Mouse (Mus musculus): ENCODE data around the gene Ampd2. TPM values are rescaled to one million over a fixed set of nuclear protein-coding genes. Genes with fewer than 3 reads are reported as not detected.

Gene Ampd2
- polyA plus RNA-seq, 1 experiment from 2014 or later, result 44.9 TPM

DNA sequence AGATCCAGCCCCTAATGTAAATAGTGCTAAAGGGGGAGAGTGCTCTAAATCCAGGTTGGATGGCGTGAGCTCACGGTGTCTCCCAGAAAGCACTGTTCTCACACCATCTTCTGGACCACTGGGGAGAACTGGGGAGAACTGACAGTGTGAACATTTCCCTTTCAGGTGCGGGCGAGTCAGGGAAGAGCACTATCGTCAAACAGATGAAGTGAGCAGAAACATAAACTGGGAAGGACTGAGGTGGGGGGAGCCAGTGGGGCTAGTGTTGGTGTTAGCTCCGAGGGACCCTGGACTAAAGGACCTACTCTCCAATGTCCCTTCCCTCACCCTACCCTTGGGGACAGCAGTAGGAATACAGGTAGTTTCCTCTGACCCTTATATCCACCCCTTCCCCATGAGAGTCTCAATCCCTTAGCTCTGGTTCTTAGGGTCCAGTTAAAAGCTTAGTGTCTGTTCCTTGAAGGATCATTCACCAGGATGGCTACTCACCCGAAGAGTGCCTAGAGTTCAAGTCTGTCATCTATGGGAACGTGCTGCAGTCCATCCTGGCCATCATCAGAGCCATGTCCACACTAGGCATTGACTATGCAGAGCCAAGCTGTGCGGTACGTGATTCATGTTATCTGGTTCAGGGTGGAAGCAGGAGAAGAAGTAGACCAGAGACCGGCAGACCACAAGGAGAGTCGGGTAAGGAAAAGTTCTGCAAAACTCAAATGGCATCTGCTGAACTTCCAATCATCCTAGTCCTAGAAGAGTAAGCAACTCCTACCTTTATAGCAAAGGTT lies 8.7 kb upstream of the Ampd2 start:
- Histone ChIP-seq H3K9me3 (replicated peaks) (no peaks in the 10 kb centered on the region), H3K9ac (no peak overlapping the region), H3K4me3 (replicated peaks) (no peak overlapping the region), H3K27ac (replicated peaks) (no peak overlapping the region), H3K4me2 (replicated peaks) (no peak overlapping the region), H3K27me3 (no peaks in the 10 kb centered on the region), H3K36me3 (no peaks in the 10 kb centered on the region), H3K4me1 (peaks cover 2% of the 10 kb centered on the region)
- 92% methylated on average over 12 of the region's 12 CpGs for WGBS
- ATAC-seq (ENCODE audit: insufficient number of reproducible peaks, low FRiP score, low TSS enrichment, low read depth), result no peak

GRCm38 (mm10) chr3:108094146-108094545 lies 7.7 kb upstream of the Ampd2 start:
- no peak overlapping the region for H3K4me3 ChIP-seq (replicated peaks)
- H3K27me3 ChIP-seq, result no peaks in the 10 kb centered on the region
- no peak overlapping the region for H3K9ac ChIP-seq
- 89% methylated on average over 1 of the region's 1 CpGs for WGBS
- ATAC-seq (ENCODE audit: insufficient number of reproducible peaks, low FRiP score, low TSS enrichment, low read depth), result no peak
- H3K9me3 ChIP-seq (replicated peaks), result no peaks in the 10 kb centered on the region
- H3K27ac ChIP-seq (replicated peaks), result no peak overlapping the region
- no peaks in the 10 kb centered on the region for H3K36me3 ChIP-seq
- no peak overlapping the region for H3K4me2 ChIP-seq (replicated peaks)
- H3K4me1 ChIP-seq, result peaks cover 12% of the 10 kb centered on the region

- ATAC-seq (ENCODE audit: insufficient number of reproducible peaks, low FRiP score, low TSS enrichment, low read depth), result no peak
- H3K27ac ChIP-seq (replicated peaks), result no peak overlapping the region
- H3K4me3 ChIP-seq (replicated peaks), result no peak overlapping the region
- no peak overlapping the region for H3K4me2 ChIP-seq (replicated peaks)
- H3K9ac ChIP-seq, result no peak overlapping the region
- no peaks in the 10 kb centered on the region for H3K27me3 ChIP-seq
- H3K9me3 ChIP-seq (replicated peaks), result no peaks in the 10 kb centered on the region
- H3K4me1 ChIP-seq, result peaks cover 18% of the 10 kb centered on the region
- WGBS, result 55% methylated on average over 6 of the region's 6 CpGs
- H3K36me3 ChIP-seq, result no peaks in the 10 kb centered on the region
These were observed 6.9 kb upstream of the Ampd2 start for GRCm38 (mm10) chr3:108093306-108093705.

- H3K9ac ChIP-seq, result no peak within 1 kb of the TSS
- H3K4me3 ChIP-seq (replicated peaks), result no peak within 1 kb of the TSS
- peaks cover 19% of the 10 kb centered on the region for H3K4me1 ChIP-seq
- 70% methylated on average over 15 of the region's 15 CpGs for WGBS
- H3K27ac ChIP-seq (replicated peaks), result no peak within 1 kb of the TSS
- H3K27me3 ChIP-seq, result no peaks in the 10 kb centered on the region
- no peaks in the 10 kb centered on the region for H3K36me3 ChIP-seq
- no peaks in the 10 kb centered on the region for H3K9me3 ChIP-seq (replicated peaks)
- no peak for ATAC-seq (ENCODE audit: insufficient number of reproducible peaks, low FRiP score, low TSS enrichment, low read depth)
- no peak within 1 kb of the TSS for H3K4me2 ChIP-seq (replicated peaks)
These were observed 6.2 kb upstream of the Ampd2 start, which contains the start of gene Gnat2 for GRCm38 (mm10) chr3:108092536-108093115. TSS of gene Gnat2 (plus strand) at chr3:108092789.

GRCm38 (mm10) chr3:108092030-108092429 lies 5.6 kb upstream of the Ampd2 start:
- H3K9ac ChIP-seq, result no peak overlapping the region
- ATAC-seq (ENCODE audit: insufficient number of reproducible peaks, low FRiP score, low TSS enrichment, low read depth), result no peak

GRCm38 (mm10) chr3:108090561-108090960 lies 4.1 kb upstream of the Ampd2 start:
- ATAC-seq (ENCODE audit: insufficient number of reproducible peaks, low FRiP score, low TSS enrichment, low read depth), result no peak
- 72% methylated on average over 2 of the region's 2 CpGs for WGBS
- peaks cover 40% of the 10 kb centered on the region for H3K4me1 ChIP-seq

More at GRCm38 (mm10) chr3:108092030-108092429, 5.6 kb upstream of the Ampd2 start:
- no peaks in the 10 kb centered on the region for H3K36me3 ChIP-seq
- no peak overlapping the region for H3K27ac ChIP-seq (replicated peaks)
- no peaks in the 10 kb centered on the region for H3K9me3 ChIP-seq (replicated peaks)
- H3K4me3 ChIP-seq (replicated peaks), result no peak overlapping the region
- no peaks in the 10 kb centered on the region for H3K27me3 ChIP-seq
- WGBS, result 77% methylated on average over 6 of the region's 6 CpGs
- no peak overlapping the region for H3K4me2 ChIP-seq (replicated peaks)
- peaks cover 25% of the 10 kb centered on the region for H3K4me1 ChIP-seq

GRCm38 (mm10) chr3:108089916-108090315 lies 3.5 kb upstream of the Ampd2 start:
- H3K9me3 ChIP-seq (replicated peaks), result no peaks in the 10 kb centered on the region
- 32% methylated on average over 2 of the region's 2 CpGs for WGBS
- peaks cover 45% of the 10 kb centered on the region for H3K4me1 ChIP-seq
- no peak overlapping the region for H3K9ac ChIP-seq
- no peak for ATAC-seq (ENCODE audit: insufficient number of reproducible peaks, low FRiP score, low TSS enrichment, low read depth)
- H3K4me2 ChIP-seq (replicated peaks), result no peak overlapping the region
- H3K36me3 ChIP-seq, result no peaks in the 10 kb centered on the region
- no peak overlapping the region for H3K4me3 ChIP-seq (replicated peaks)
- H3K27me3 ChIP-seq, result no peaks in the 10 kb centered on the region
- peak overlapping the region; percentile 48; the same call in 1 of the 2 replicates for H3K27ac ChIP-seq (replicated peaks)

More at GRCm38 (mm10) chr3:108090561-108090960, 4.1 kb upstream of the Ampd2 start:
- Histone ChIP-seq H3K27me3 (no peaks in the 10 kb centered on the region), H3K9ac (no peak overlapping the region), H3K36me3 (no peaks in the 10 kb centered on the region), H3K4me3 (replicated peaks) (no peak overlapping the region), H3K4me2 (replicated peaks) (no peak overlapping the region), H3K27ac (replicated peaks) (peak overlapping the region; percentile 48; the same call in 1 of the 2 replicates), H3K9me3 (replicated peaks) (no peaks in the 10 kb centered on the region)

DNA sequence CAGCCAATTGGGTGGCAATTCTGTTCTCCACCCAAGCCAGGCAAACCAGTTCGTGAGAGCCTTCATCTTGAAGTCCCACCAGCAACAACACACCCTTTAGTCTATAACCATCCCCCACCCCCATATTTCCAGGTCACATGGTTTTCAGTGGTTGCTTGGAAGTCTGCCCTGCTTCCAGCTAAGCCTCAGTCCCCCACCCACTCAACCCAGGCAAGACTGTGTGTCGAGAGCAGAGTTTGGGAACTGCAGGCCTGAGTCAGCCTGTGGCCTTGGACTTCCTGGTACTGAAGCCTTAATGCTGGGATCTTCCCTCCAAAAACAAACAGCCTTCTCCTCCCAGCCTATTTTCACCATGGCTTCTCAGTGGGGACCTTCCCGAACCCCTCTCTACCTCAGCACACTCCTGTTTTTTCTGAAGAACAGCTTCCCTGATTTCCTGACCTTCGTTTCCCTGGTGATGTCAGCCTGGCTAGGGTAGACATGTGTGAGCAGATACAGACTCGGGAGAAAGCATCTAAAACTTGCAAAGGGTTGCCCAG lies 2.5 kb upstream of the Ampd2 start:
- Histone ChIP-seq H3K4me3 (replicated peaks) (no peak overlapping the region), H3K4me1 (peaks cover 55% of the 10 kb centered on the region), H3K9me3 (replicated peaks) (no peaks in the 10 kb centered on the region), H3K4me2 (replicated peaks) (no peak overlapping the region), H3K27ac (replicated peaks) (0 out of 2 replicates have a peak overlapping the region, but pooled peaks have one; percentile 34), H3K27me3 (no peaks in the 10 kb centered on the region), H3K36me3 (no peaks in the 10 kb centered on the region), H3K9ac (no peak overlapping the region)
- no peak for ATAC-seq (ENCODE audit: insufficient number of reproducible peaks, low FRiP score, low TSS enrichment, low read depth)
- WGBS, result 31% methylated on average over 5 of the region's 5 CpGs

DNA sequence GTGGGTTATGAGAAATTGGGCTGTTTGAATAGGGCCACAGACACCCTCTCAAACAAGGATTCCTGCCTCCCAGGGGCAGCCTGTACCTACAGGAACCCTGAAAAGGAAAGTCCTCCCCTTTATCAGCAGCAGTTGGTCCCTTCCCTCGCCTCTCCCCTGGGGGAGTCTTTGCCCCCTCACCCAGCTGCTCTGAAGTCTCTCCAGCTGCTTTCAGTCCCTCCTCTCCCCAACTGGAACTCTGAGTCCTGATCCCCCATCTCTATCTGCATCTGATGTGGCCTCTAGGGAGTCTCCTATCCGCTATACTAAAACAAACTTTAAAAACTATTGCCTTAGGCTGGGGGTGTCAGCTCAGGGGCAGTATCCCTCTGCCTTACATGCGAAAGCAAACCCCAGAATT lies 878 bp upstream of the Ampd2 start:
- WGBS, result 83% methylated on average over 3 of the region's 3 CpGs
- H3K4me2 ChIP-seq (replicated peaks), result no peak overlapping the region
- no peaks in the 10 kb centered on the region for H3K36me3 ChIP-seq
- ATAC-seq (ENCODE audit: insufficient number of reproducible peaks, low FRiP score, low TSS enrichment, low read depth), result no peak
- no peak overlapping the region for H3K4me3 ChIP-seq (replicated peaks)
- no peaks in the 10 kb centered on the region for H3K9me3 ChIP-seq (replicated peaks)
- H3K27ac ChIP-seq (replicated peaks), result no peak overlapping the region; the same call in 1 of the 2 replicates
- H3K4me1 ChIP-seq, result peaks cover 69% of the 10 kb centered on the region
- no peak overlapping the region for H3K9ac ChIP-seq
- no peaks in the 10 kb centered on the region for H3K27me3 ChIP-seq

- Histone ChIP-seq H3K9ac (peak overlapping the region; percentile 67), H3K4me1 (peaks cover 79% of the 10 kb centered on the region), H3K4me3 (replicated peaks) (peak overlapping the region; percentile 67), H3K27ac (replicated peaks) (peak overlapping the region; percentile 89), H3K36me3 (0 out of 2 replicates have a peak, but pooled peaks cover 3% of the 10 kb centered on the region), H3K9me3 (replicated peaks) (no peaks in the 10 kb centered on the region), H3K27me3 (no peaks in the 10 kb centered on the region), H3K4me2 (replicated peaks) (peak overlapping the region; percentile 100)
- ATAC-seq (ENCODE audit: insufficient number of reproducible peaks, low FRiP score, low TSS enrichment, low read depth), result peak; percentile 71
- under 1% methylated on average over 31 of the region's 31 CpGs for WGBS
These were observed 556 bp downstream of the Ampd2 start for GRCm38 (mm10) chr3:108085721-108086469.

GRCm38 (mm10) chr3:108085281-108085720 lies 1.1 kb downstream of the Ampd2 start:
- ATAC-seq (ENCODE audit: insufficient number of reproducible peaks, low FRiP score, low TSS enrichment, low read depth), result peak; percentile 87
- Histone ChIP-seq H3K4me2 (replicated peaks) (peak overlapping the region; percentile 100), H3K27ac (replicated peaks) (peak overlapping the region; percentile 89), H3K4me3 (replicated peaks) (peak overlapping the region; percentile 67), H3K36me3 (peaks cover 9% of the 10 kb centered on the region; the same call in 1 of the 2 replicates), H3K27me3 (no peaks in the 10 kb centered on the region), H3K9me3 (replicated peaks) (no peaks in the 10 kb centered on the region), H3K9ac (peak overlapping the region; percentile 67), H3K4me1 (peaks cover 78% of the 10 kb centered on the region)
- WGBS, result 2% methylated on average over 14 of the region's 14 CpGs

All from embryonic facial prominence, embryonic 15.5 days (tissue).